Comparison of ENCODE assay signal across 25 mouse cellular contexts in genomic region chr17:32690959-32691358, GRCm38 (mm10). TPM values are rescaled to one million over a fixed set of nuclear protein-coding genes. Genes with fewer than 3 reads are reported as not detected.
"Had no signal": no experiment of that assay in that cellular context is flagged by ENCODE, and none has a peak within 500 bp of the region (broad histone marks: within the 10 kb centered on the region; RNA-seq: fewer than 3 reads in every experiment).

No protein-coding gene starts in this region.

- DNase-seq: kidney, adult 2 months; kidney, postnatal 25 days; layer of hippocampus, adult 9-11 months; lung, adult 18-20 months; lung, postnatal 10 days; lung, postnatal 4 days; midbrain, embryonic 14.5 days; right cerebral cortex, postnatal 4 days; thymus, adult 18-20 months; thymus, postnatal 36 days had no signal

- H3K36me3 ChIP-seq: limb, embryonic 10.5 days; limb, embryonic 13.5 days; lung, embryonic 15.5 days; stomach, embryonic 15.5 days had no signal

- H3K4me3 ChIP-seq: layer of hippocampus, adult 2 months; limb, embryonic 10.5 days; limb, embryonic 13.5 days; lung, embryonic 15.5 days; stomach, embryonic 15.5 days had no signal

- H3K4me2 ChIP-seq: limb, embryonic 13.5 days; lung, embryonic 15.5 days; midbrain, embryonic 11.5 days; stomach, embryonic 15.5 days had no signal

- H3K27ac ChIP-seq: kidney, postnatal 0 days; layer of hippocampus, adult 2 months; limb, embryonic 10.5 days; limb, embryonic 13.5 days; lung, embryonic 15.5 days; stomach, embryonic 15.5 days had no signal

- H3K27me3 ChIP-seq: limb, embryonic 13.5 days; lung, embryonic 15.5 days; stomach, embryonic 15.5 days had no signal

- H3K4me1 ChIP-seq: limb, embryonic 10.5 days; limb, embryonic 13.5 days; lung, embryonic 15.5 days; stomach, embryonic 15.5 days had no signal

- H3K9me3 ChIP-seq: limb, embryonic 10.5 days; limb, embryonic 13.5 days; lung, embryonic 15.5 days; stomach, embryonic 15.5 days had no signal

- H3K9ac ChIP-seq: limb, embryonic 13.5 days; lung, embryonic 15.5 days; stomach, embryonic 15.5 days had no signal

- ATAC-seq: intestine, postnatal 0 days had no signal

RNA-seq across cellular contexts. Expression of gene Cyp4f15, which starts 5.5 kb away (rescaled TPM):
- total RNA-seq: megakaryocyte progenitor cell, adult 5-6 weeks; megakaryocyte-erythroid progenitor cell, adult 5-6 weeks had no signal
- polyA plus RNA-seq: intestine, postnatal 0 days; kidney, embryonic 14.5 days; lung, embryonic 15.5 days had no signal

RNA-seq across cellular contexts. Expression of gene Cyp4f40, which starts 32.3 kb away (rescaled TPM):
- total RNA-seq: layer of hippocampus, adult 2 months; left cerebral cortex, postnatal 25 days; megakaryocyte progenitor cell, adult 5-6 weeks; megakaryocyte-erythroid progenitor cell, adult 5-6 weeks; midbrain, postnatal 0 days had no signal
- polyA plus RNA-seq: kidney, adult 2 months; kidney, embryonic 14.5 days; limb, embryonic 10.5 days; limb, embryonic 13.5 days; lung, embryonic 15.5 days; midbrain, embryonic 11.5 days; midbrain, embryonic 14.5 days; neural tube, embryonic 11.5 days; neural tube, embryonic 14.5 days had no signal
